Mouse (Mus musculus) limb, embryonic 10.5 days (tissue): ENCODE results near the gene Zfp42. TPM values are rescaled to one million over a fixed set of nuclear protein-coding genes. Genes with fewer than 3 reads are reported as not detected.
"Not testable (repeated sequence)": the region's sequence is repeated elsewhere in the genome, so short reads cannot be mapped to it uniquely, and the experiment has no call there.

Experiments
- DNase-seq: peaks from one replicate; pipeline ENCODE4 v3.0.0-alpha.2; 2017; ENCODE audit warnings: low spot score
- H3K27ac ChIP-seq: fragments of 300-500 bp; sonication (generic); 2 replicates; pipeline ENCODE4 v1.5.1; 2016; ENCODE audit warnings: mild to moderate bottlenecking
- H3K27me3 ChIP-seq: fragments of 300-500 bp; sonication (generic); 2 replicates; pipeline ENCODE4 v1.6.1; 2016; ENCODE audit warnings: low read depth, mild to moderate bottlenecking; ENCODE audit not compliant: poor library complexity, severe bottlenecking
- H3K36me3 ChIP-seq: fragments of 300-500 bp; sonication (generic); 2 replicates; pipeline ENCODE4 v1.6.1; 2016; ENCODE audit warnings: mild to moderate bottlenecking, moderate library complexity
- H3K4me1 ChIP-seq: fragments of 300-500 bp; sonication (generic); 2 replicates; pipeline ENCODE4 v1.6.1; 2016
- H3K4me3 ChIP-seq: fragments of 300-500 bp; sonication (generic); 2 replicates; pipeline ENCODE4 v1.5.1; 2016; ENCODE audit warnings: mild to moderate bottlenecking, moderate library complexity
- H3K9me3 ChIP-seq: fragments of 300-500 bp; sonication (generic); replicated peaks from 2 replicates; pipeline ENCODE4 v1.6.1; 2016; ENCODE audit warnings: mild to moderate bottlenecking
- WGBS: fragments of 180-500 bp; shearing (Covaris S2); methylation state at CpG from one replicate; pipeline ENCODE4 v1.1.7; 2016; 5-methylcytosine and 5-hydroxymethylcytosine counted together
- polyA plus RNA-seq: library from polyadenylated mRNA; unstranded; fragments of >200 nt; fragmentation: Nextera tagmentation; extraction: Ambion mirVana; gene quantifications from 2 replicates; pipeline ENCODE4 v1.2.1, GENCODE M21; 2016

Zfp42 gene
- 0.08 TPM in 1 of 2 replicates, not detected in the other for polyA plus RNA-seq

- WGBS = 44% methylated on average over 14 of the region's 14 CpGs
- no peak for DNase-seq
- Histone ChIP-seq H3K4me1 (no peaks in the 10 kb centered on the region), H3K27ac (no peak within 1 kb of the TSS), H3K4me3 (no peak within 1 kb of the TSS), H3K36me3 (no peaks in the 10 kb centered on the region), H3K27me3 (no peaks in the 10 kb centered on the region), H3K9me3 (no peaks in the 10 kb centered on the region)
These were observed at the start of gene Zfp42 for GRCm38 (mm10) chr8:43306896-43307295. Gene Zfp42, minus strand, starts transcription at chr8:43306980.

GRCm38 (mm10) chr8:43356069-43356770, 49.4 kb upstream of the Zfp42 start:
- no peak for DNase-seq
- no peaks in the 10 kb centered on the region for H3K27me3 ChIP-seq
- H3K9me3 ChIP-seq = no peaks in the 10 kb centered on the region
- H3K36me3 ChIP-seq = no peaks in the 10 kb centered on the region
- no peak overlapping the region for H3K4me3 ChIP-seq
- 80% methylated on average over 12 of the region's 12 CpGs for WGBS
- no peaks in the 10 kb centered on the region for H3K4me1 ChIP-seq
- H3K27ac ChIP-seq = no peak overlapping the region

GRCm38 (mm10) chr8:43352241-43352640, 45.5 kb upstream of the Zfp42 start:
- H3K4me3 ChIP-seq, H3K27ac ChIP-seq, H3K36me3 ChIP-seq, H3K27me3 ChIP-seq, DNase-seq, H3K9me3 ChIP-seq, H3K4me1 ChIP-seq: not testable (repeated sequence)

GRCm38 (mm10) chr8:43338555-43338954, 31.8 kb upstream of the Zfp42 start:
- 88% methylated on average over 5 of the region's 5 CpGs for WGBS

GRCm38 (mm10) chr8:43333465-43333864, 26.7 kb upstream of the Zfp42 start:
- Histone ChIP-seq H3K27ac (no peak overlapping the region), H3K4me1 (no peaks in the 10 kb centered on the region), H3K9me3 (no peaks in the 10 kb centered on the region), H3K4me3 (no peak overlapping the region), H3K27me3 (no peaks in the 10 kb centered on the region), H3K36me3 (no peaks in the 10 kb centered on the region)
- peak; percentile 48 for DNase-seq
- 61% methylated on average over 4 of the region's 4 CpGs for WGBS

More at GRCm38 (mm10) chr8:43338555-43338954, 31.8 kb upstream of the Zfp42 start:
- no peaks in the 10 kb centered on the region for H3K36me3 ChIP-seq
- H3K9me3 ChIP-seq = no peaks in the 10 kb centered on the region
- H3K4me1 ChIP-seq = no peaks in the 10 kb centered on the region
- no peak overlapping the region for H3K27ac ChIP-seq
- H3K4me3 ChIP-seq = no peak overlapping the region
- no peak for DNase-seq
- H3K27me3 ChIP-seq = no peaks in the 10 kb centered on the region

GRCm38 (mm10) chr8:43331657-43332056, 24.9 kb upstream of the Zfp42 start:
- DNase-seq = no peak
- no peaks in the 10 kb centered on the region for H3K9me3 ChIP-seq
- no peaks in the 10 kb centered on the region for H3K36me3 ChIP-seq
- H3K4me1 ChIP-seq = no peaks in the 10 kb centered on the region
- H3K27ac ChIP-seq = no peak overlapping the region
- WGBS = 91% methylated on average over 7 of the region's 7 CpGs
- H3K4me3 ChIP-seq = no peak overlapping the region
- H3K27me3 ChIP-seq = no peaks in the 10 kb centered on the region

- WGBS = 96% methylated on average over 21 of the region's 21 CpGs
- H3K27me3 ChIP-seq = no peaks in the 10 kb centered on the region
These were observed 23.3 kb upstream of the Zfp42 start for GRCm38 (mm10) chr8:43329913-43330705.

GRCm38 (mm10) chr8:43328666-43329065, 21.9 kb upstream of the Zfp42 start:
- no peaks in the 10 kb centered on the region for H3K36me3 ChIP-seq
- no peak for DNase-seq
- no peak overlapping the region for H3K4me3 ChIP-seq
- 81% methylated on average over 10 of the region's 10 CpGs for WGBS
- no peak overlapping the region for H3K27ac ChIP-seq
- H3K9me3 ChIP-seq = no peaks in the 10 kb centered on the region
- H3K4me1 ChIP-seq = no peaks in the 10 kb centered on the region
- H3K27me3 ChIP-seq = no peaks in the 10 kb centered on the region

More at GRCm38 (mm10) chr8:43329913-43330705, 23.3 kb upstream of the Zfp42 start:
- Histone ChIP-seq H3K4me3 (no peak overlapping the region), H3K4me1 (no peaks in the 10 kb centered on the region), H3K9me3 (no peaks in the 10 kb centered on the region), H3K27ac (no peak overlapping the region), H3K36me3 (no peaks in the 10 kb centered on the region)
- DNase-seq = no peak

- no peaks in the 10 kb centered on the region for H3K4me1 ChIP-seq
- H3K27me3 ChIP-seq = no peaks in the 10 kb centered on the region
- no peak for DNase-seq
- no peaks in the 10 kb centered on the region for H3K9me3 ChIP-seq
- H3K4me3 ChIP-seq = no peak overlapping the region
- H3K27ac ChIP-seq = no peak overlapping the region
- H3K36me3 ChIP-seq = no peaks in the 10 kb centered on the region
- 87% methylated on average over 5 of the region's 5 CpGs for WGBS
These were observed 14.0 kb upstream of the Zfp42 start for GRCm38 (mm10) chr8:43320771-43321170.

- 91% methylated on average over 2 of the region's 2 CpGs for WGBS
These were observed 1.4 kb upstream of the Zfp42 start for GRCm38 (mm10) chr8:43308213-43308612.

GRCm38 (mm10) chr8:43305676-43306075, 1.1 kb downstream of the Zfp42 start:
- Histone ChIP-seq H3K27me3 (no peaks in the 10 kb centered on the region), H3K4me1 (no peaks in the 10 kb centered on the region), H3K9me3 (no peaks in the 10 kb centered on the region), H3K36me3 (no peaks in the 10 kb centered on the region), H3K27ac (no peak overlapping the region), H3K4me3 (no peak overlapping the region)
- WGBS = 98% methylated on average over 14 of the region's 14 CpGs
- DNase-seq = no peak

More at GRCm38 (mm10) chr8:43308213-43308612, 1.4 kb upstream of the Zfp42 start:
- H3K4me1 ChIP-seq = no peaks in the 10 kb centered on the region
- no peaks in the 10 kb centered on the region for H3K27me3 ChIP-seq
- H3K4me3 ChIP-seq = no peak overlapping the region
- no peak for DNase-seq
- no peaks in the 10 kb centered on the region for H3K9me3 ChIP-seq
- no peaks in the 10 kb centered on the region for H3K36me3 ChIP-seq
- no peak overlapping the region for H3K27ac ChIP-seq

- Histone ChIP-seq H3K27ac (peak overlapping the region; percentile 40; the same call in 1 of the 2 replicates), H3K36me3 (no peaks in the 10 kb centered on the region), H3K4me1 (peaks cover 5% of the 10 kb centered on the region; the same call in 1 of the 2 replicates), H3K27me3 (no peaks in the 10 kb centered on the region), H3K9me3 (no peaks in the 10 kb centered on the region), H3K4me3 (no peak overlapping the region)
- no peak for DNase-seq
- 62% methylated on average over 5 of the region's 5 CpGs for WGBS
These were observed 7.0 kb downstream of the Zfp42 start for GRCm38 (mm10) chr8:43299796-43300195.

GRCm38 (mm10) chr8:43295826-43296225, 11.0 kb downstream of the Zfp42 start:
- no peak overlapping the region for H3K27ac ChIP-seq
- DNase-seq = no peak
- H3K4me3 ChIP-seq = no peak overlapping the region
- 92% methylated on average over 21 of the region's 21 CpGs for WGBS
- H3K27me3 ChIP-seq = no peaks in the 10 kb centered on the region
- no peaks in the 10 kb centered on the region for H3K9me3 ChIP-seq
- peaks cover 8% of the 10 kb centered on the region for H3K4me1 ChIP-seq
- no peaks in the 10 kb centered on the region for H3K36me3 ChIP-seq
